Mouse (Mus musculus) left cerebral cortex, postnatal 25 days (tissue): Measurements from ENCODE around the gene Ksr1. TPM values are rescaled to one million over a fixed set of nuclear protein-coding genes. Genes with fewer than 3 reads are reported as not detected.

ENCODE experiments used
- DNase-seq, 2 experiments: peaks; one replicate each; pipeline ENCODE4 v3.0.0; 2022; ENCODE audit warnings: low spot score in 2 of 2, mixed read lengths in 1 of 2
- intact Hi-C: fragments of 180-260 bp; cut with DNase I; formaldehyde crosslinking; loops from one replicate; pipeline ENCODE4 v1.15.1; 2025
- total RNA-seq, 2 experiments: library from RNA; stranded (reverse); gene quantifications; 2 replicates each; pipeline ENCODE4 v1.2.3; 2021

The Ksr1 gene
- total RNA-seq, 2 experiments from 2014 or later = 55.2 to 60.6 TPM

DNA sequence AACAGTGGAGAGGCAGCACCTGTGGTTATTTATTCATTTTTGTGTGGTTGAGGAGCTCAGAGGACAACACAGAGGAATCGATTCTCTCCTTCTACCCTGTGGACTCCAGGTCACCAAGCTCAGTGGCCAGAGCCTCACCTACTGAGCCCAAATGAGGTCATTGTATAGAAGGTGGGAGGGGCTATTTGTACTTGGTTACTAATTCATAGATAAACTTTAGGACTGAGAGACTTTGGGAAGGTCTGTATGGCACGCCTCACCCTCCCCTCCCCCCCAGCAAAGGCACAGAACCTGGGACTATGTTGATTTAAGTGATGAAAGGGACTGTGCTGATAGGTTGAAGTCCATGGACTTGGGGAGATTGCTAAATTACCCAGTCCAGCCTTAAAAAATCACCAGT, 164.2 kb downstream of the Ksr1 start:
- intact Hi-C loops = no loop called here
- no peak for DNase-seq

GRCm38 (mm10) chr11:78980083-78980634, 166.0 kb downstream of the Ksr1 start:
- intact Hi-C loops = no loop called here
- no peak for DNase-seq

DNA sequence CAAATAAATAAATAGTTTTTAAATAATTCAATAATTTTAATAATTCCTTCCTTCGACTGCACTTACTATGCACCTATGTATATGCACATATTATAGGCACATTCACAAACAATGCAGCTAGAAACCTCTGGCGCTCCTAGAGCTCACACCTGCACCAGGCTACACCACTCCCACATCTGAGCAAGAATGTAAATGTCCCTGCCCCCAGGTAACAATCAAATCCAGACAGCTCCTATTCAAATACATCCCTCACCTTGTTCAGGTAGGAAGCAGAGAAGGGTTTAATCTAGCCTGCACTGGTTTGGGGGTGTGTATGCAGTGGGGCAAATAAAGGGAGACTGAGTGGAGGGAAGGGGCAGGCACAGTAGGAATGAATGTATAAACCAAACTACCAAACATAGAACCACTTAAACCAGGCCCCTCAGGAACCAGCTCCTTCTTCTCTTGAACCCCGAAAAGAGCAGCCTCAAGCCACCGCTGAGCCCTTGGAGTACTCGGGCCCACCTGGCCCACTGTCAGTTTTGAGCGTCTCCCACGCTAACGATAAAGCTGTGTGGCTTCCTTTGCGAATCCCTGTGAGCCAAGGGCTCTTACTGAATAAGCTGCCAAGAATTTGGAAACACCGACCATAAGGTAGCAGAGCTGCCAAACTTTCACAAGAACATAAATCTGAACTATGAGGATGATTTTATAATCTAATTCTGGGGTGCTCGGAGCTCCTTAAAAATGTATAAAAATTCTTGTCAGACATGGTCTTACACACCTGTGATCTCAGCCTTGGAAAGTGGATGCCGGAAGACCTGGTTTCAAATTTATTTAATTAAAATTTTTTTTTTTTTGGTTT, 167.8 kb downstream of the Ksr1 start:
- intact Hi-C loops = no loop called here
- DNase-seq = peak in 1 of 2 experiments; percentile 19

DNA sequence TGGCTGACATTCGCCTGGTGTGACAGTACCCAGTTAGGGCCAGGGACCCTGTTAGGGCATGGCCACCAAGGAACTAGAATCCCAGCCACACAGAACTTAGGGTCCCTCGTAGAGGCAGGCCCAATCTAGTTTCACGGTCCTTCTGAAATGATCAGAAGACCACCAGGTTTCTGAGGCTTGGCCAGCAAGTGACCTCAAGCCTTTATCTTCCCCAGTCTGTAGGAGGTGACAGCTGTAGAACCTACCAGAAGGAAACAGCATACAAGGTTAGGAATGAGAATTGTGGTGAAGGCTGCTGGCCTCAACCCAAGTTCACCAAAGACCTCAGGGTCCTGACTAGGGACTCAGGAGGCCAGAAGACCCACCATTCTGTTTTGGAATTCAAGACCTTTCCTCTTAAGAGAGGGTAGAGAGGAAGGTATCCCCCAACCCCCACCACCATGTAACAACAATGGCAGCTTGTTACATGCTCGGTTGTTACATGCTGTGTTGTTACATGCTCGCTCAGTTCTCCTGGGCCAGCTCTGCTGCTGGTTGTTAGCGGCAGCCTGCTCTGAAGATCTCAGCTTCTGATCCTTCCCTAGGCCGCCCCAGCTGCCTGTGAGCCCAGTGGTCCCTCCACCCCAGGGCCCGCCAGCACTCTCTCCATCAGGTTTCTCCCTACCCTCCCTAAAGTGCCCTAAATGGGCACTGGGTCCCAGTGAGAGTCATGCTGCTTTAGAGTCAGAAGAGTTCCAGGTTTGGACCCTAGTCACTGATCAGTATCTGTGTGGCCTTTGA, 169.3 kb downstream of the Ksr1 start:
- DNase-seq = no peak

DNA sequence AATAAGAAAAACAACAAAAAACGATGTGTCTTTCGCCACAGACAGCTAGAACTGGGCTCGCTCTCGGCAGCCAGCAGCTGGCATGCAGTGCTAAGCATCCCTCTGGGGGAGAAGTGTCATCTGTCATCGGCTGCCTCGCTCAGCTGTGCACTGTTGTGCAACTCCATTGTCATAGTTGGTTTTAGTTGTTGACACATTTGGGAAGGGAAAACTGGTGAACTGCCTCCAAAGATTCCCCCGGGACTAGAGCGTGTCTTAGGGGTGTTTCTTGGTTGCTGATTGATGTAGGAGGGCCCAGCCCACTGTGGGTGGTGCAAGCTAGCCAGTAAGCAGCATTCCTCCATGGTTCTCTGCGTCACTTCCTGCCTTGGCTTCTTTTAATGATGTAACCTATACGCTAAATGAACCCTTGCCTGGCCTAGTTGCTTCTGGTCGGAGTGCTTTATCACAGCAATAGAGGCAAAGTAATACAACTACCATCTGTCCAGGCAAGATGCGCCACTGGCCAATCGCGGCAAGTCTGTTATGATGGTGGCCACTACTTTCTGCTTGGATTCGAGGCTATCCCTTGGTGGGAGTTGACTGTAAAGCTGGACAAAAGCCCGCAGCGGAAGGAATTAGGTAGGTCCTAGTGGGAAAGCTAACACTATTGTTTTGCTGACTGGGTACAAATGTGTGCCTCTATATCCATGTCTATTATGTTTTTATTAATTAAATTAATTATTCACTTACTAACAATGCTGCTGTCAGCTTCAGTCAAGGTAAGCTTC, 172.6 kb downstream of the Ksr1 start:
- DNase-seq = no peak
- intact Hi-C loops = no loop called here

More for the DNA sequence above, 169.3 kb downstream of the Ksr1 start:
- intact Hi-C loops = no loop called here

DNA sequence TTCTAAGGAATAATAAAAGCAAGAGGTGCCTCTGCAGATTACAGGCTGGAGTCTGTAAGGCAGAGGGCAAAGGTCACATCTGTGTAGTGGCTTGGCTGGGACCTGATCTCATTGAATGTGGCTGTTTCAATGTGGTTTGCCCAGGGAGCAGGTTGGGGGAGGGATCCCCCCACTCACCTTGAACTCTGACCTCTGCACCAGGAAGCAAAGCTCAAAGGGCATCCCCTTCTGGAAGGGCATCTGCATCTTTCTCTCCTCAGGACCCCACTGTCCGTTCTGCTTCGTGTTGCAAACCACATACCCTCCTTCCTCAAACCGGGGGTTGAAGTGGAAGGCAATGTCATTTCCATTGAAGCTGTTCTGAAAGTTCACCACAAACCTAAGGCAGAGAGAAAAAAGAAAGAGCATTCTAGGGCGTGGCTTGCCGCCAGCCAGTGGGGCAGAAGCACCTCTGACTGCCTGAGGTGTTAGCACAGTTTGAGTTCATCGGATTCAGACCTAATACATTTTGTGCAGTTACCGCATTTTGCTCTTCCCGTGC, 173.3 kb downstream of the Ksr1 start:
- intact Hi-C loops = no loop called here
- no peak for DNase-seq

- no peak for DNase-seq
- intact Hi-C loops = no loop called here
These were observed 173.9 kb downstream of the Ksr1 start for GRCm38 (mm10) chr11:78972328-78972727.

DNA sequence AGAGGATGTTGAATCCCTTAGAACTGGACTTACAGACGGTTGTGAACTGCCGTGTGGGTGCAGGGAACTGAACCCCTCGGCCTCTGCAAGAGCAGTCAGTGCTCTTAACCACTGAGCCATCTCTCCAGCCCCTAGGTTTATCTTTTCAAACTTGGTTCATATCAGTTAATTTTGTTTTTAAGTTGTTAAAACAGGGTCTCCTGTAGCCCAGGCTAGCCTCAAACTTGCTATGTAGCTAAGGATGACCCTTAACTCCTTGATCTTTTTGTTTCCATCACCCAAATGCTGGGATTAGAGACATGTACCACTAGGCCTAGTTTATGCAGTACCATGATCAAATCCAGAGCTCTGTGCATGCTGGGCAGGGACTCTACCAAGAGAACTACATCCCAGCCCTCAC, 174.5 kb downstream of the Ksr1 start:
- intact Hi-C loops = no loop called here
- no peak for DNase-seq

DNA sequence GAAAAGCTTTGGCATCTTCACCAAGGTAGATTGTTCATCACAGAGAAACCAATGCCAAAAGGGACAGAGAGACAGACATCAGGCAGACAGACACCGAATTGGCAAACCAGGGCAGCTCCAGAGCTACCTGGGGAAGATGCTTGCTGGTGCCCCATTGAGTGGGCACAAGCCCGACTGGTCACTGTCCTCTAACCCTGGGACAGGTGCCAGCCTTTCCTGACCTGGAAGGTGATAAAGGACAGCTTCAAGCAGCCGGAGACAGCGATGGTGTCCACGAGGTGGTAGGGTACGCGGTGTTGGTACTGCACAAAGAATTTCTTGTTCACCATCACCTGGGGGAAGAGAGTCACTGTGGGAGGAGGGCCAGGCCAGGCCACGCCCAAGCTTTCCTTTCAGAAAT, 175.1 kb downstream of the Ksr1 start:
- no peak for DNase-seq
- intact Hi-C loops = no loop called here

- no peak for DNase-seq
- intact Hi-C loops = loop anchor here (5.0 kb wide), 1 partner anchor 324 kb away; no protein-coding TSS in a partner anchor
These were observed 178.1 kb downstream of the Ksr1 start for GRCm38 (mm10) chr11:78968121-78968520.

GRCm38 (mm10) chr11:78967371-78967770, 178.8 kb downstream of the Ksr1 start:
- peak; percentile 37 to 45 for DNase-seq
- intact Hi-C loops = loop anchor here (2.0 to 5.0 kb wide), 2 partner anchors 247 to 325 kb away; no protein-coding TSS in a partner anchor

Other genes with a start within 250 kb of the Ksr1 start
- under 1 TPM; 0.48 to 0.66 TPM for gene Nos2, start 225.6 kb downstream of the Ksr1 start, total RNA-seq
- gene Lgals9, start 161.5 kb downstream of the Ksr1 start, total RNA-seq = 1 to 10 TPM; 4.8 to 4.9 TPM
- gene Wsb1, start 108.3 kb upstream of the Ksr1 start, total RNA-seq = 10 to 100 TPM; 64.7 to 78.4 TPM
- gene Gm9964, start 150.5 kb upstream of the Ksr1 start, total RNA-seq = under 1 TPM in 1 of 2 experiments, not detected in 1; 0.53 TPM
- gene Nf1, start 193.3 kb upstream of the Ksr1 start, total RNA-seq = 100 to 1,000 TPM; 119 to 124 TPM